Mouse (Mus musculus): ENCODE measurements at regions not wholly inside any gene's neighbourhood (a gene's known extent, or its start where the extent isn't known, plus 50 kb on each side); places are given as distances from the start of the nearest gene placed in this dataset.

- peak overlapping the region; percentile 87 for H3K27ac ChIP-seq (ENCODE audit: low read depth, low read length)
- ATAC-seq (ENCODE audit: low FRiP score) (peak; percentile 89), DNase-seq (ENCODE audit: low spot score) (peak; percentile 82)
- peaks cover 13% of the 10 kb centered on the region; the same call in 1 of the 2 replicates for H3K4me1 ChIP-seq (replicated peaks; ENCODE audit: control insufficient read depth, insufficient read depth, low read length)
- no peaks in the 10 kb centered on the region for H3K27me3 ChIP-seq (ENCODE audit: control insufficient read depth, insufficient read depth, low read length)
- H3K36me3 ChIP-seq (ENCODE audit: control insufficient read depth, insufficient read depth, low read length): no peaks in the 10 kb centered on the region
- no peak overlapping the region for H3K4me3 ChIP-seq (ENCODE audit: low read depth, low read length)
- H3K9ac ChIP-seq (ENCODE audit: low read depth, low read length): no peak overlapping the region
- no peaks in the 10 kb centered on the region for H3K9me3 ChIP-seq (ENCODE audit: control insufficient read depth, low read length)
- H3K4me2 ChIP-seq (replicated peaks; ENCODE audit: low read depth, low read length): no peak overlapping the region
- 22% methylated on average over 20 of the region's 20 CpGs for WGBS
These were observed 60.0 kb downstream of the Ubiad1 start for GRCm38 (mm10) chr4:148384251-148385230.

- Histone ChIP-seq H3K9ac (ENCODE audit: low read depth, low read length) (no peak overlapping the region), H3K4me1 (replicated peaks; ENCODE audit: control insufficient read depth, insufficient read depth, low read length) (peaks cover 15% of the 10 kb centered on the region; the same call in 1 of the 2 replicates), H3K27ac (ENCODE audit: low read depth, low read length) (no peak overlapping the region), H3K9me3 (ENCODE audit: control insufficient read depth, low read length) (no peaks in the 10 kb centered on the region), H3K27me3 (ENCODE audit: control insufficient read depth, insufficient read depth, low read length) (no peaks in the 10 kb centered on the region), H3K4me3 (ENCODE audit: low read depth, low read length) (no peak overlapping the region), H3K36me3 (ENCODE audit: control insufficient read depth, insufficient read depth, low read length) (no peaks in the 10 kb centered on the region), H3K4me2 (replicated peaks; ENCODE audit: low read depth, low read length) (no peak overlapping the region)
- 90% methylated on average over 6 of the region's 6 CpGs for WGBS
- DNase-seq (ENCODE audit: low spot score): no peak
- no peak for ATAC-seq (ENCODE audit: low FRiP score)
These were observed 64.0 kb downstream of the Ubiad1 start for GRCm38 (mm10) chr4:148380562-148380961.

GRCm38 (mm10) chr4:148378491-148378890 is 66.1 kb downstream of the Ubiad1 start:
- no peak for ATAC-seq (ENCODE audit: low FRiP score)
- 86% methylated on average over 11 of the region's 11 CpGs for WGBS

GRCm38 (mm10) chr4:148377368-148377767 is 67.2 kb downstream of the Ubiad1 start:
- 35% methylated on average over 8 of the region's 8 CpGs for WGBS
- H3K36me3 ChIP-seq (ENCODE audit: control insufficient read depth, insufficient read depth, low read length): no peaks in the 10 kb centered on the region
- no peak overlapping the region for H3K4me3 ChIP-seq (ENCODE audit: low read depth, low read length)
- no peak overlapping the region for H3K27ac ChIP-seq (ENCODE audit: low read depth, low read length)
- ATAC-seq (ENCODE audit: low FRiP score) (peak; percentile 66), DNase-seq (ENCODE audit: low spot score) (no peak)
- no peak overlapping the region for H3K9ac ChIP-seq (ENCODE audit: low read depth, low read length)
- H3K4me2 ChIP-seq (replicated peaks; ENCODE audit: low read depth, low read length): no peak overlapping the region
- no peaks in the 10 kb centered on the region for H3K9me3 ChIP-seq (ENCODE audit: control insufficient read depth, low read length)
- no peaks in the 10 kb centered on the region for H3K27me3 ChIP-seq (ENCODE audit: control insufficient read depth, insufficient read depth, low read length)
- H3K4me1 ChIP-seq (replicated peaks; ENCODE audit: control insufficient read depth, insufficient read depth, low read length): 0 out of 2 replicates have a peak, but pooled peaks cover 2% of the 10 kb centered on the region

More at GRCm38 (mm10) chr4:148378491-148378890, 66.1 kb downstream of the Ubiad1 start:
- H3K4me2 ChIP-seq (replicated peaks; ENCODE audit: low read depth, low read length): no peak overlapping the region
- 0 out of 2 replicates have a peak, but pooled peaks cover 2% of the 10 kb centered on the region for H3K4me1 ChIP-seq (replicated peaks; ENCODE audit: control insufficient read depth, insufficient read depth, low read length)
- no peaks in the 10 kb centered on the region for H3K36me3 ChIP-seq (ENCODE audit: control insufficient read depth, insufficient read depth, low read length)
- H3K27me3 ChIP-seq (ENCODE audit: control insufficient read depth, insufficient read depth, low read length): no peaks in the 10 kb centered on the region
- no peak overlapping the region for H3K4me3 ChIP-seq (ENCODE audit: low read depth, low read length)
- H3K27ac ChIP-seq (ENCODE audit: low read depth, low read length): no peak overlapping the region
- H3K9ac ChIP-seq (ENCODE audit: low read depth, low read length): no peak overlapping the region
- DNase-seq (ENCODE audit: low spot score): no peak
- no peaks in the 10 kb centered on the region for H3K9me3 ChIP-seq (ENCODE audit: control insufficient read depth, low read length)

GRCm38 (mm10) chr4:148376439-148376838 is 68.1 kb downstream of the Ubiad1 start:
- 21% methylated on average over 3 of the region's 3 CpGs for WGBS
- no peak overlapping the region for H3K9ac ChIP-seq (ENCODE audit: low read depth, low read length)
- H3K36me3 ChIP-seq (ENCODE audit: control insufficient read depth, insufficient read depth, low read length): no peaks in the 10 kb centered on the region
- H3K4me2 ChIP-seq (replicated peaks; ENCODE audit: low read depth, low read length): no peak overlapping the region
- H3K27ac ChIP-seq (ENCODE audit: low read depth, low read length): no peak overlapping the region
- no peaks in the 10 kb centered on the region for H3K9me3 ChIP-seq (ENCODE audit: control insufficient read depth, low read length)
- no peaks in the 10 kb centered on the region for H3K27me3 ChIP-seq (ENCODE audit: control insufficient read depth, insufficient read depth, low read length)
- H3K4me1 ChIP-seq (replicated peaks; ENCODE audit: control insufficient read depth, insufficient read depth, low read length): 0 out of 2 replicates have a peak, but pooled peaks cover 2% of the 10 kb centered on the region
- ATAC-seq (ENCODE audit: low FRiP score) (0 out of 2 replicates have a peak, but pooled peaks have one; percentile 3), DNase-seq (ENCODE audit: low spot score) (peak; percentile 52)
- H3K4me3 ChIP-seq (ENCODE audit: low read depth, low read length): no peak overlapping the region

GRCm38 (mm10) chr4:148371489-148371888 is 73.1 kb downstream of the Ubiad1 start:
- no peaks in the 10 kb centered on the region for H3K36me3 ChIP-seq (ENCODE audit: control insufficient read depth, insufficient read depth, low read length)
- H3K9ac ChIP-seq (ENCODE audit: low read depth, low read length): no peak overlapping the region
- no peak overlapping the region for H3K4me3 ChIP-seq (ENCODE audit: low read depth, low read length)
- 92% methylated on average over 7 of the region's 7 CpGs for WGBS
- DNase-seq (ENCODE audit: low spot score) (no peak), ATAC-seq (ENCODE audit: low FRiP score) (no peak)
- no peaks in the 10 kb centered on the region for H3K9me3 ChIP-seq (ENCODE audit: control insufficient read depth, low read length)
- H3K4me2 ChIP-seq (replicated peaks; ENCODE audit: low read depth, low read length): no peak overlapping the region
- no peaks in the 10 kb centered on the region for H3K27me3 ChIP-seq (ENCODE audit: control insufficient read depth, insufficient read depth, low read length)
- H3K4me1 ChIP-seq (replicated peaks; ENCODE audit: control insufficient read depth, insufficient read depth, low read length): no peaks in the 10 kb centered on the region
- no peak overlapping the region for H3K27ac ChIP-seq (ENCODE audit: low read depth, low read length)

- Histone ChIP-seq H3K4me1 (replicated peaks; ENCODE audit: control insufficient read depth, insufficient read depth, low read length) (no peaks in the 10 kb centered on the region), H3K27ac (ENCODE audit: low read depth, low read length) (no peak overlapping the region), H3K9ac (ENCODE audit: low read depth, low read length) (no peak overlapping the region), H3K9me3 (ENCODE audit: control insufficient read depth, low read length) (no peaks in the 10 kb centered on the region), H3K4me2 (replicated peaks; ENCODE audit: low read depth, low read length) (no peak overlapping the region), H3K36me3 (ENCODE audit: control insufficient read depth, insufficient read depth, low read length) (no peaks in the 10 kb centered on the region), H3K27me3 (ENCODE audit: control insufficient read depth, insufficient read depth, low read length) (no peaks in the 10 kb centered on the region), H3K4me3 (ENCODE audit: low read depth, low read length) (no peak overlapping the region)
- WGBS: 79% methylated on average over 3 of the region's 3 CpGs
- DNase-seq (ENCODE audit: low spot score) (no peak), ATAC-seq (ENCODE audit: low FRiP score) (no peak)
These were observed 76.9 kb downstream of the Ubiad1 start for GRCm38 (mm10) chr4:148367671-148368070.

GRCm38 (mm10) chr4:148365804-148366203 is 78.0 kb upstream of the Disp3 start:
- Histone ChIP-seq H3K36me3 (ENCODE audit: control insufficient read depth, insufficient read depth, low read length) (no peaks in the 10 kb centered on the region), H3K4me1 (replicated peaks; ENCODE audit: control insufficient read depth, insufficient read depth, low read length) (no peaks in the 10 kb centered on the region), H3K4me3 (ENCODE audit: low read depth, low read length) (no peak overlapping the region), H3K4me2 (replicated peaks; ENCODE audit: low read depth, low read length) (no peak overlapping the region), H3K9me3 (ENCODE audit: control insufficient read depth, low read length) (no peaks in the 10 kb centered on the region), H3K9ac (ENCODE audit: low read depth, low read length) (no peak overlapping the region), H3K27ac (ENCODE audit: low read depth, low read length) (no peak overlapping the region), H3K27me3 (ENCODE audit: control insufficient read depth, insufficient read depth, low read length) (no peaks in the 10 kb centered on the region)
- 66% methylated on average over 4 of the region's 4 CpGs for WGBS
- ATAC-seq (ENCODE audit: low FRiP score) (peak; percentile 43), DNase-seq (ENCODE audit: low spot score) (peak; percentile 36)

Measured in hindbrain, embryonic 11.5 days (tissue).